ENCODE assay signal across 6 mouse cellular contexts in the genomic region with DNA sequence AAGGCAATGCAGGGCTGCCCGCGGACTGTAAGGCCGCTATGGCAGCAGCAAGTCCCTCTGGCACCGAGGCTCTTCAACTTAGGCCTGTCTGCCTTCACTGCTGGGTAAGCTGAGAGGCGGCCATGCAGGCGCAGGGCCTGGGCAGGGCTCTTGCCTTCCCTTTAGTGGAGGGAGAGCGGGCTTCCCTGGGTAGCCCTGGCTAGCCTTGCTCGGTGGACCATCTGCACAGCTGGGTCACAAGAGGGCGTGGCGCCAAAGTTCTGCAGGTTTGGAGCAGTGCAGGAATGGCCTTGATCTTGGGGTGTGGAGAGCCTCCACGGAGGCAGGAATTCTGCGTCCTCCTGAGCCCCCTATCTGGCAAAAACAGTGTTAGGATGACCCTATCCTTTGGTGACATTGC.
DNase-seq lines count a peak whose midpoint lies in the region.
"Not testable (repeated sequence)": the region's sequence is repeated elsewhere in the genome, so short reads cannot be mapped to it uniquely, and the experiment has no call there.

No protein-coding gene starts in this region.

- DNase-seq in adrenal gland, adult (ENCODE audit: inconsistent age in 2 of 2, low spot score in 1 of 2) = peak; percentile 36 to 77
- DNase-seq in cerebellum, adult 8-10 months = peak; percentile 2
- DNase-seq in heart, adult 11 months = peak; percentile 94
- peak; percentile 13 for DNase-seq in heart, postnatal 25 days (ENCODE audit: low spot score)
- peak; percentile 9 for DNase-seq in layer of hippocampus, adult 11-12 months (ENCODE audit: low spot score)
- peak; percentile 37 to 47 for DNase-seq in layer of hippocampus, postnatal 36 days

- intact Hi-C loops in heart, postnatal 25 days (cut with DNase I) = not testable (repeated sequence)

Comparison
In these comparisons a context has a peak if more than half of its experiments do, and no peak if none do; other contexts are left out.
1. Peak in every context shown above with its lines: DNase-seq.
2. DNase-seq: peak in every context shown above with its lines; median percentile 94 in heart, adult 11 months; 56 in adrenal gland, adult; 42 in layer of hippocampus, postnatal 36 days; 13 in heart, postnatal 25 days; 9 in layer of hippocampus, adult 11-12 months; 2 in cerebellum, adult 8-10 months.